Mouse (Mus musculus) lung, embryonic 14.5 days (tissue): ENCODE measurements around the gene Itga9. TPM values are rescaled to one million over a fixed set of nuclear protein-coding genes. Genes with fewer than 3 reads are reported as not detected.

ENCODE experiments used
- ATAC-seq: fragments of 200-750 bp; cut with Nextera tagmentation; 2 replicates; pipeline ENCODE4 v1.8.0; 2017; ENCODE audit warnings: mild to moderate bottlenecking, moderate TSS enrichment, moderate library complexity; ENCODE audit not compliant: insufficient read depth
- DNase-seq: peaks from one replicate; pipeline ENCODE4 v3.0.0-alpha.2; 2015
- H3K27ac ChIP-seq: fragments of 300-500 bp; sonication (generic); 2 replicates; pipeline ENCODE4 v1.5.1; 2014; ENCODE audit warnings: low read depth, mild to moderate bottlenecking, moderate library complexity
- H3K27me3 ChIP-seq: fragments of 300-500 bp; sonication (generic); 2 replicates; pipeline ENCODE4 v1.6.1; 2014; ENCODE audit warnings: low read length, control low read depth; ENCODE audit not compliant: insufficient read depth
- H3K36me3 ChIP-seq: fragments of 300-500 bp; sonication (generic); 2 replicates; pipeline ENCODE4 v1.6.1; 2014; ENCODE audit warnings: control low read depth; ENCODE audit not compliant: insufficient read depth
- H3K4me1 ChIP-seq: fragments of 300-500 bp; sonication (generic); 2 replicates; pipeline ENCODE4 v1.6.1; 2014; ENCODE audit warnings: antibody characterized with exemption, control low read depth; ENCODE audit not compliant: insufficient read depth
- H3K4me2 ChIP-seq: fragments of 300-500 bp; sonication (generic); 2 replicates; pipeline ENCODE4 v1.6.1; 2014; ENCODE audit warnings: mild to moderate bottlenecking
- H3K4me3 ChIP-seq: fragments of 300-500 bp; sonication (generic); 2 replicates; pipeline ENCODE4 v1.5.1; 2014; ENCODE audit warnings: low read depth, low read length
- H3K9ac ChIP-seq: fragments of 300-500 bp; sonication (generic); 2 replicates; pipeline ENCODE4 v1.6.1; 2014
- H3K9me3 ChIP-seq: fragments of 300-500 bp; sonication (generic); 2 replicates; pipeline ENCODE4 v1.6.1; 2016; ENCODE audit warnings: low read depth, low read length, control low read depth
- CTCF ChIP-seq: IDR thresholded peaks from 2 replicates; pipeline ENCODE4 v1.5.1; 2016; ENCODE audit warnings: antibody characterized with exemption, low read depth
- WGBS: fragments of 180-500 bp; shearing (Covaris S2); extraction: QIAGEN DNeasy Blood & Tissue Kit; methylation state at CpG from one replicate; pipeline ENCODE4 v1.1.7; 2014; 5-methylcytosine and 5-hydroxymethylcytosine counted together
- polyA plus RNA-seq: library from polyadenylated mRNA; unstranded; fragments of >200 nt; fragmentation: Nextera tagmentation; extraction: Ambion mirVana; gene quantifications from 2 replicates; pipeline ENCODE4 v1.2.1, GENCODE M21; 2014

The Itga9 gene
- polyA plus RNA-seq, 1 experiment from 2014 or later = 28.7 TPM

- Histone ChIP-seq H3K4me2 (no peak overlapping the region), H3K4me1 (peaks cover 18% of the 10 kb centered on the region; the same call in 1 of the 2 replicates), H3K36me3 (peaks cover 20% of the 10 kb centered on the region; the same call in 1 of the 2 replicates), H3K27ac (no peak overlapping the region), H3K4me3 (no peak overlapping the region), H3K9me3 (no peaks in the 10 kb centered on the region), H3K27me3 (no peaks in the 10 kb centered on the region), H3K9ac (no peak overlapping the region)
- ATAC-seq (no peak), DNase-seq (no peak)
- no peak for TF ChIP-seq CTCF
- 58% methylated on average over 9 of the region's 9 CpGs for WGBS
Observed at GRCm38 (mm10) chr9:118686166-118686961, 79.9 kb downstream of the Itga9 start.

GRCm38 (mm10) chr9:118688248-118688647 lies 81.8 kb downstream of the Itga9 start:
- no peak overlapping the region for H3K4me2 ChIP-seq
- no peak overlapping the region for H3K4me3 ChIP-seq
- no peaks in the 10 kb centered on the region for H3K27me3 ChIP-seq
- no peak overlapping the region; the same call in 1 of the 2 replicates for H3K27ac ChIP-seq
- 61% methylated on average over 4 of the region's 4 CpGs for WGBS
- ATAC-seq (no peak), DNase-seq (no peak)
- TF ChIP-seq CTCF = no peak
- no peak overlapping the region for H3K9ac ChIP-seq
- peaks cover 31% of the 10 kb centered on the region; the same call in 1 of the 2 replicates for H3K36me3 ChIP-seq
- H3K9me3 ChIP-seq = no peaks in the 10 kb centered on the region
- peaks cover 12% of the 10 kb centered on the region; the same call in 1 of the 2 replicates for H3K4me1 ChIP-seq

- Histone ChIP-seq H3K9ac (no peak overlapping the region), H3K9me3 (no peaks in the 10 kb centered on the region), H3K36me3 (peaks cover 28% of the 10 kb centered on the region; the same call in 1 of the 2 replicates), H3K4me1 (peaks cover 15% of the 10 kb centered on the region; the same call in 1 of the 2 replicates), H3K4me2 (no peak overlapping the region), H3K27me3 (no peaks in the 10 kb centered on the region), H3K27ac (peak overlapping the region; percentile 19; the same call in 1 of the 2 replicates), H3K4me3 (no peak overlapping the region)
- WGBS = 37% methylated on average over 14 of the region's 14 CpGs
- ATAC-seq (no peak), DNase-seq (peak; percentile 62)
- no peak for TF ChIP-seq CTCF
Observed at GRCm38 (mm10) chr9:118688921-118689451, 82.5 kb downstream of the Itga9 start.

DNA sequence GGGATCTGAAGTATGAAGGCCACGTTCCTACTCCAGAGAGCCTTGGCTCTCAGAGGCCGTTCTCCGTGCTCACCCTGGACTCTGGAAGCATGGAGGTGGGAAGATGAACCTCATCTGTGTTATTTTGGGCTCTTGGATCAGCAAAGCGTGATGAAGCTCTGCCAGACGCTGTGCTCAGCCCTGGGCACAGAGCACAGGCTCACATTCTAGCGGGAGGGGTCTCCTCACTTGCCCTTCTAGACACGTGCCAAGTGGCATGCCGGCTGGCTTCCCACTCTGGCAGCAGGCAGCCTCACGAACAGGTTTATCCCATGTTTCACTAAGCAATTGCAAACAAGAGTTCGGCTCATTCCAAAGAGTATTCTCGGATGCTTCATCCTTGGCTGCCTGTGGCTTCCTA lies 86.8 kb downstream of the Itga9 start:
- H3K4me1 ChIP-seq = peaks cover 18% of the 10 kb centered on the region; the same call in 1 of the 2 replicates
- no peak overlapping the region for H3K27ac ChIP-seq
- H3K4me3 ChIP-seq = no peak overlapping the region
- H3K4me2 ChIP-seq = no peak overlapping the region
- H3K9me3 ChIP-seq = no peaks in the 10 kb centered on the region
- no peak overlapping the region for H3K9ac ChIP-seq
- 75% methylated on average over 11 of the region's 11 CpGs for WGBS
- ATAC-seq = no peak
- no peaks in the 10 kb centered on the region for H3K27me3 ChIP-seq
- DNase-seq = no peak
- peaks cover 24% of the 10 kb centered on the region; the same call in 1 of the 2 replicates for H3K36me3 ChIP-seq
- TF ChIP-seq CTCF = no peak

- no peak for TF ChIP-seq CTCF
- peak; percentile 67 for ATAC-seq
- H3K27me3 ChIP-seq = no peaks in the 10 kb centered on the region
Observed at GRCm38 (mm10) chr9:118694420-118694825, 87.9 kb downstream of the Itga9 start.

GRCm38 (mm10) chr9:118698191-118698590 lies 91.7 kb downstream of the Itga9 start:
- Histone ChIP-seq H3K9ac (no peak overlapping the region), H3K4me1 (peaks cover 38% of the 10 kb centered on the region)

More at GRCm38 (mm10) chr9:118694420-118694825, 87.9 kb downstream of the Itga9 start:
- no peak overlapping the region for H3K4me2 ChIP-seq
- no peak overlapping the region for H3K4me3 ChIP-seq
- 43% methylated on average over 8 of the region's 8 CpGs for WGBS
- peaks cover 24% of the 10 kb centered on the region; the same call in 1 of the 2 replicates for H3K36me3 ChIP-seq
- H3K27ac ChIP-seq = no peak overlapping the region
- no peaks in the 10 kb centered on the region for H3K9me3 ChIP-seq
- H3K9ac ChIP-seq = no peak overlapping the region
- DNase-seq = peak; percentile 65
- peaks cover 25% of the 10 kb centered on the region for H3K4me1 ChIP-seq

DNA sequence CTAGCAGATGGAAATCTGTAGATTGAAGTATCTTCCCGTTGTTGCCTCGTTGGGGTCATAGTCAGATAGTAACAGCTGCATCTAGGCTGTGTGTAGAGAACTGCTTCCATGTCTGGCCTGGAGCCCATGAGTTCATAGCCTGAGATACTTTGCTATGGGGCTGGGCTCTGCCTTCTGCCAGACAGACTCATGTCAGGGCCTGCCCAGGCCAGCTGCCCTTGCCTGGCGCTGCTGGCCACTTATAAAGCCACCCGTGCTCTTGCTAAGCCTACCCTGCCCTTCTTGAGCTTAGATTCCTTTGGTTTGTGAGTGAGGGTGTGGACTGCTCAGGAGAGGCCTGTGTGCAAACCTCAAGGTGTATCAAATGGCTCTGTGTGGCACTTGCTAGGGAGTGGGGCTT lies 93.2 kb downstream of the Itga9 start:
- WGBS = 57% methylated on average over 4 of the region's 4 CpGs
- no peak for TF ChIP-seq CTCF
- no peaks in the 10 kb centered on the region for H3K9me3 ChIP-seq
- peak; percentile 68 for ATAC-seq
- H3K27ac ChIP-seq = peak overlapping the region; percentile 86
- peaks cover 5% of the 10 kb centered on the region; the same call in 1 of the 2 replicates for H3K36me3 ChIP-seq
- peak; percentile 83 for DNase-seq
- peaks cover 34% of the 10 kb centered on the region for H3K4me1 ChIP-seq
- H3K4me3 ChIP-seq = no peak overlapping the region
- H3K4me2 ChIP-seq = no peak overlapping the region
- no peak overlapping the region for H3K9ac ChIP-seq
- H3K27me3 ChIP-seq = no peaks in the 10 kb centered on the region

More at GRCm38 (mm10) chr9:118698191-118698590, 91.7 kb downstream of the Itga9 start:
- no peak for TF ChIP-seq CTCF
- ATAC-seq = peak; percentile 33; the same call in 1 of the 2 replicates
- Histone ChIP-seq H3K4me2 (no peak overlapping the region), H3K9me3 (no peaks in the 10 kb centered on the region), H3K27ac (peak overlapping the region; percentile 86; the same call in 1 of the 2 replicates), H3K4me3 (no peak overlapping the region), H3K36me3 (peaks cover 7% of the 10 kb centered on the region; the same call in 1 of the 2 replicates), H3K27me3 (no peaks in the 10 kb centered on the region)
- peak; percentile 77 for DNase-seq
- WGBS = 35% methylated on average over 8 of the region's 8 CpGs
